Mouse (Mus musculus): ENCODE data around the gene Ybx1. TPM values are rescaled to one million over a fixed set of nuclear protein-coding genes. Genes with fewer than 3 reads are reported as not detected.

Ybx1 gene
- total RNA-seq (2021), result 100 to 1,000 TPM; 725 to 726 TPM
- long read RNA-seq, experiment 1, transcript Ybx1-201 (8 exons, 1,628 nt), result major isoform, 1,070 of 1,118 reads
- long read RNA-seq, experiment 1, partial matches to known transcripts, result 18 of 1,118 reads
- long read RNA-seq, experiment 1, other reads (novel, unspliced or antisense), result 29 of 1,118 reads
- long read RNA-seq, experiment 2, transcript Ybx1-201 (8 exons, 1,628 nt), result major isoform, 821 of 862 reads
- long read RNA-seq, experiment 2, partial matches to known transcripts, result 14 of 862 reads
- long read RNA-seq, experiment 2, other reads (novel, unspliced or antisense), result 25 of 862 reads

DNA sequence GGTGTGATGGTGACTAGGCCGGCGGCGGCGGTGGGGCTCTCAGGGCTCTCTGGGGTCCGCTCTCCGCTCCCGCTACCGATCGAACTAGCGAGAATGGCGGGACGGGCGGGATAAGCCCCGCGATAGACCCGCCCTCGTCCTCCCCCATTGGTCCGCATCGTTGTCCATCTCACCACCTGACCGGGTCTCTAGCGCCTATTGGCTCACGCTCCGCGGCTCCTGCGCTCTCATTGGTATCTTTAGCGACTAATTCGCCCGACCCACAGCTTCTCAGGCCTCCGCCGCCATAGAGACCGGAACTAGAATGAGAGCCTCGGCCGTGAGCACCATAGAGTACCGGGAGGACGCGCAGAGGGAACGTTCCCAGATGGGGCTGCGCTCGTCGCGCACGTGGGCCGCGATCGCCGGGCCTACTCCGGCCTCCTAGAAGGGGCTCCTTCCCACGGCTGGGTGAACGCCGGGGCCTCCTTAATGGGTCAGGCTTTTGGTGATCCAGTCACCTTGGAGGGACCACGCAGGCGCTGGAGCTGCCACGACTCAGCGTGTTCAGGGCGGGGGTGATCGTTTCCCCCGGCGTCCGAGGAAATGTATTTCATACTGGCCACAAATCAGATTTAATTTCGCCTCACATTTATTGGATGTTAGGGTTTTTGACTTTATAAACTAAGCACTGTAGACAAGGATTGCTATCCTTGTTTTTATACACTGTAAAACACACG, at the start of gene Ybx1:
TSS of gene Ybx1 (minus strand) at position 190 of the 719 bp plus-strand sequence.
- DNase-seq, result peak; percentile 100
- intact Hi-C loops (cut with DNase I), result loop anchor here (2.0 to 10.0 kb wide), 3 partner anchors 24 to 240 kb away; partner anchors contain the start of genes Foxj3 and Frg2f1

DNA sequence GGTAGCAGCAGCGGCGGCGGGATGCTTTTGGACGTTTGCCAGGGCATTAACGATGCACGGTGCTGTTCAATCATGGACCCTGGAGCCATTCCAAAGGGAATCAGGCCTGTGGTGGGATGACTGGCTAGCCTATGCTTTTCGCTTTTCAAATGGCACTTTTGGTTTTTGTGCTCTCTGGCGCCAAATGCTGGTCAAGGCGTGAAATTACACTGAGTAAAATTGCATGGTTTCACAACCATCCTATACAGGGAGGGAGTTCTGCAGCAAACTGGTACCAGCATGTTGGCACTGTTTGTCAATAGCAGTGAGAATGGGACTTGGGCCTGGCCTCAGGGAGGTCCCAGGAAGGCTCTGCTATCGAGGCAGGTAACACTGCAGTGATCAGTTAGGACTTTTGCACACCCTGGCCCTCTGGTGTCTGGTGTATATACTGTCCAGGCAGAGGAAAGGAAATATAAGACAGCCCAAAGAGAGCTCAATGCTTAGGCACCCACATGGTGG, 44.5 kb upstream of the Ybx1 start:
- DNase-seq, result peak; percentile 45 to 58
- intact Hi-C loops (cut with DNase I), result loop anchor here (1.0 to 2.0 kb wide), 2 partner anchors 92 to 100 kb away; no protein-coding TSS in a partner anchor

DNA sequence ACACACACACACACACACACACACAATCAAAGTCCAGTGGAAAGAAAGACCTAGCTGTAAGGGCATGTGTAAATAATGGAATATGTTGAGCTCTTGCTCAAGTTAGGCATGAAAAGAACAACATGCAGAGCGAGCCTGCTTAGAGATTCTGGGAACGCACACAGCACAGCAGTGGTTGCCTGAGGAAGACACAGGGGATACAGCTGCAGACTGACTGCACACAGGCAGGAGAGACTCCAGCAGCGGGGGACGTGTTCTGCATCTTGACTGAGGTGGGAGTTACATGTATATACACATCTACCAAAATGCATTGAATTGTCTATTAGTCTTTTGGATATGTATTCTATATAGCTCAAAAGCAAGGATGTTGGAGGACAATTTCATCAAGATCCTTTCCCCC, 44.0 kb upstream of the Ybx1 start:
- no peak for DNase-seq
- intact Hi-C loops (cut with DNase I), result loop anchor here (2.0 kb wide), 1 partner anchor 100 kb away; no protein-coding TSS in a partner anchor

DNA sequence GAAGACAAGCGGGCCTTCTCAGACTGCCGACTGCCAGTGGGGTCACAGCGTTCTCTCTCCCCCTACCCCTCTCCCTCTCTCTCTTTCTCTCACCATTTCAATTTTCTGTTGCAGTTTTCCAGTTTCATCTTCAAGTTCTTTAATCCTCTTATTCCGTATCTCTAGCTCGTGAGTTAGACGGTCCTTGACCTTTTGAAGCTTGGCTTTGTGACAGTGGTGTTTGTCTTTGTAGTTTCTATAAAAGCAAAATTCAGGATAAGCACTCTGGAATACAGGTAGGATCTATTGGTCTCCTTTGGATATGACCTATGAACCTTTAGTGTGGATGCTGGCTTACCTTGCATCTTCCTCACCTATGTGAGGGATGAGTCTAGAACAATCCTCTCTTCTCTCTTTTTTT, 39.1 kb upstream of the Ybx1 start:
- intact Hi-C loops (cut with DNase I), result no loop called here
- DNase-seq, result no peak

DNA sequence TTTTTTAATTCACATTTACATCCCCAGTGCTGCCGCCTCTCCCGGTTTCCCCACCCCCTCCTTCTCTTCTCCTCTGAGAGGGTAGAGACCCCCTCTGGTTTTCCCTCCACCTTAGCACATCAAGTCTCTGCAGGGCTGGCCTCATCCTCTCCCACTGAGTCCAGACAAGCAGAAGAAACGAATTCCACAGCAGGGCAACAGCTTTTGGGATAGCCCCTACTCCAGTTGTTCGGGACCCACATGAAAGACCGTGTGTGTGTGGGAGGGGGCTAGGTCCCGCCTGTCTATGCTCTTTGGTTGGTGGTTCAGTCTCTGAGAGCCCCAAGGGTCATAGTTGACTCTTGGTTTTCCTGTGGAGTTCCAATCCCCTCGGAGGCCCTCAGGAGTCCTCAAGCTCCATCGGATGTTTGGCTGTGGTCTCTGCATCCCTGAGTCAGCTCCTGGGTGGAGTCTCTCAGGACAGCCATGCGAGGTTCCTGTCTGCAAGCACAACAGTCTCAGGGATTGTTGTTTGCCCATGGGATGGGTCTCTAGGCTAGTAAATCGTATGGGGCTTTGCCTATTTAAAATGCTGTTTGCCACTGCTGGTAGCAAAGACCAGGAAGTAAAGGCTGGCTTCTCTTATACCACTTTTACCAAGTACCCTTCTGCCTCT, 26.6 kb upstream of the Ybx1 start:
- intact Hi-C loops (cut with DNase I), result loop anchor here (5.0 kb wide), 1 partner anchor 74 kb away; no protein-coding TSS in a partner anchor
- DNase-seq, result peak in 1 of 2 experiments; percentile 14

DNA sequence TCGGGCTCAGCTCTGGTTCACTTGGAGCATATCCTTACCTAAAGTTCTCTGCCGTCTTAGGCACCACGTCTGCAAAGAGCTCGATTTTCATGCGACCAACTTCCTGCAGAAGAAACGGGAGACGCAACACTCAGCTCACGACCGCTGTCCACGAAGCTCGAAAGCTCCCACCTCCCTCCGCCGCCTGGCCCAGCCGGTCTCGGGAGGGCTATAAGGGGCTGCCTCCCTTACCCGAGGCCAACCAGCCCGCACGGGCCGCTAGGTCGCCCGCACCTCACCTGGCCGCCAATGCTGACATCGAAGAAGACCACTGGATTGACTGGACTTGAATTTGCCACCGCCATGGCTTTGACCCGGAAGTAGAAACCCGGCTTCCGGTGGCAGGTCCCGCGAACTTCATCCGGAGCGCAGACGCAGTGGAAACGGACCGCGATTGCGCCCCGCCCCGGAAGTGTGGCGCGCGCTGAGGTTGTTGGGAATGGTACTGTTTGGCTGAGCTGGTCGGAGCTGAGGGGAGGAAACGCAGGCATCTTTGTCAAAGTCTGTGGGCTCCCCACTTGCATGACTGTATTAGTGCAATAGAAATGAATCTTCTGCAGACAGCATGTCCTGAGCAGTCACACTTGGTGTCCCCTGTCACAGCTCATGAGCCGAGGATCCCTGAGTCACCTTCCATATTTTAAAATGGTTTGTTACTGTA, 25.9 kb upstream of the Ybx1 start, which contains the start of gene Ppih:
TSS of gene Ppih (minus strand) at position 416 of the 700 bp plus-strand sequence.
- intact Hi-C loops (cut with DNase I), result loop anchor here (5.0 kb wide), 1 partner anchor 73 kb away; no protein-coding TSS in a partner anchor
- peak; percentile 95 to 97 for DNase-seq

DNA sequence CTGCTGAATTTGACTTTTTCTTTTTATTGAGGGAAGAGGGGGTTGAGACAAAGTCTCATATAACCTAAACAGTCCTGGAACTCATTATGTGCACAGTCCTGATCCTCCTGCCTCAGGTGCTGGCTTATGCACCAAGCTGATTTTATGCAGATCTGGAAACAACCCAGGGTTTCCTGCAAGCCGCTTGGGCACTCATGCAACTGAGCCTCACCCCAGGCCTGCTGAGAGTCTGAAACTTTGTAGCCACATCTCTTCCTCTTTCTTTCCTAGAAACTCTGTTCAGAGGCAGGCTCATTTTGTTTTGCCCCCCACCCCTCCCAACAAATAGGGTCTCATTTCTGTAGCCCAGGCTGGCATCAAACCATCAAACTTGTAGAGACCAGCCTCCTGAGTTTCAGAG, 19.4 kb upstream of the Ybx1 start:
- intact Hi-C loops (cut with DNase I), result no loop called here
- DNase-seq, result no peak

DNA sequence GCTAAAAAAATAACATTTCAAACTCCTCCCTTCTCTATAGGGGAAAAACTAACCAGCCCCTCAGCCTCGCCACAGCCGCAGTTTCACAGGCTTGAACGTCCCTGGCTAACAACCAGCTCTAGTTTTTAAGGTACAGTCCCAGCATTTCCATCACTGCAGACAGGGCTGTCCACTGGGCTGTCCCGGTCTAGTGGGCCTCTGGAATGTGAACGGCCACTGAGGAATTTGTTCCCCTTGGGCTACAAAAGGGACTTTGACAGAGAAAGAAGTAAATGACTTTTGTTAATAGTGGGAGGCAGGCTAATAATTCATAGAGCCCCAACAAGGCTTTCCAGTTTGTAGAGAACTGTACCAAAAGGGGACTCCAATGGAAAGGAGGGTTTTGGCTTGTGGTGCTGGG, 11.0 kb upstream of the Ybx1 start:
- intact Hi-C loops (cut with DNase I), result no loop called here
- no peak for DNase-seq

DNA sequence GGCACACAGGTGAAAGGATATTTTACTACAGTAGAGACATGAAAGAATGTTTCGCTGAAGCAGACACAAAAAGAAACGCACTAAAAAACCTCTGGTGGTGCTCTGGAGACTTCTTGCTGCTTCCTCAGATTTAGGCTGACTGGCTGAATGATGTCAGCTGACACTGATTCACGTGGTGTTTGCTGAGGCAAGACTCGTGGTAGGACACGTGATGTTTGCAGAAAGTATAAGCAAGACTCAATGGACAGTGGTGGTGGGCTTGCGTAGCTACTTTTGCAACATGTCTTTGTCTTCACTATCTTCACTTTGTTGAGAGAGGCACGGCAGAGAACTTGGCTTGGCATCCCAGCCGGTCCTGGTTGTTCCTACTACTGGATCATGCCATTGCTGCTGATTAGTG, 8.9 kb upstream of the Ybx1 start:
- no peak for DNase-seq
- intact Hi-C loops (cut with DNase I), result no loop called here

DNA sequence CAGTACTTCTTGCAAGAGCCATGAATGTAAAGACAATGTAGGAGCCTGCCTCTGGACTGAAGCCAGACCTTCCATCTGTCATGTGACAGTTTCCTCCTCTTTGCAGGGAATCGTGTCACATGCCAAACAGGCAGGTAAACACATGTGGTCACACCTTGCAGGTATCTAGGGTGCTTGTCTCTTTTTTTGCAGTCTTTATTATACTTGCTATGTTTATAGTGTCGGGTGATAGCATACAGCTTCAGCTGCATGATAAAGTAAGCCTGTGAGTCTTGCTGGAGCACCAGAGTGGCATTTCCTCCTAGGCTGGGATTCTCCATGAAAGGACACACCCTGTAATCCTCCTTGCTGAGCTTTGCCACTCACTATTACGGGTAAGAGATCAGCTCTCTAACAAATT, 7.4 kb upstream of the Ybx1 start:
- intact Hi-C loops (cut with DNase I), result no loop called here
- no peak for DNase-seq

DNA sequence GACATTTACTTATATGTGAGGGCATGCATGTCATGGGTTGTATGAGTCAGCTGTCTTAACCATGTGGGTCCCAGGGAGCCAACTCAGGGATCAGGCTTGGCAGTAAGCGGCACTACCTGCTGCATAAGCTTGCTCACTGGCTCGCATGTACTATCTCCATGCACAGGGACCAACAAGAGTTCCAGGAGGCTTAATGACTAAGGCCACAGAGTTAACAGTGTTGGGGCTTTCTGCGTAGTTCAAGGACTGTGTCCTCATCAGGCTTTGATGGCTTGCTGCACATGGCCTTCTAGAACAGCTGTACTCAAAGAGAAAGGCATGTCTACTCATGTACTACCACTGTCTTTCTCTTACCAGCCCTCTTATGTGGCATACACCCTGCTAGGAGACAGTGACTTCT, 6.4 kb upstream of the Ybx1 start:
- no peak for DNase-seq
- intact Hi-C loops (cut with DNase I), result no loop called here

DNA sequence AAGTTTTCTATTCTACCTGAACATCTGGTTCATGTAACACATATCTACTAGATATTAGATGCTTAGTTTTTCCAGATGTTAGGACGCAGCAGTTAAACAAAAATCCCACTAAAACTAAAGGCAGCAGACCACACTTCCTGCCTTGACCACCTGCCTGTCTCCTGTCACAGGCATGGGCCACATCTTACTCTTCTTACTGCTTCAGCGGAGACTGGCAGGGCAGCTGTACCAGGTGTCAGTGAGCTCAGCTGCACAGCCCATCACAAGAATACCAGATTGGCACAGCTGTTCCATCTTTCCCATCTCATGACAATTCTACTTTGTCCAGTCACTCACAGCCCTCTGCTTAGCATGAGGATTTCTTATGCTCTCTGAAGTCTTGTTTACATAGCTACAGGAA, 3.0 kb upstream of the Ybx1 start:
- intact Hi-C loops (cut with DNase I), result loop anchor here (10.0 kb wide), 1 partner anchor 237 kb away; the partner anchor contains the start of genes Foxj3 and Frg2f1

DNA sequence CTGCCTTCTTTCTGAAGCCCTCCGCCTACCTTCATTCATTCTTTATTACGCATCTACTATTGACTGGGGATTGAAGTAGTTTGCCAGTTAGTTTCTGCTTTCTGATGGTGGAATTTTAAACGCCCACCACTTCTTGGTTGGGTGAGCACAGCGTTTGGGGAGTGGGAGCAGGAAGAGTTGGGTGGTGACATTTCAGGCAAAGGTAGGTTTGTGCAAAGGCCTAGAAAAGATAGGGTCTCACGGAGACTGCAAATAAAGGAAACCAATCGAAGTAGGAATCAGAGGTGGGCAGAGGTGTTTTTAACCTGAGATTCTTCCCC, 690 bp upstream of the Ybx1 start:
- intact Hi-C loops (cut with DNase I), result loop anchor here (2.0 to 10.0 kb wide), 3 partner anchors 24 to 240 kb away; partner anchors contain the start of genes Foxj3 and Frg2f1
- no peak for DNase-seq

More for the DNA sequence above, 3.0 kb upstream of the Ybx1 start:
- no peak for DNase-seq

DNA sequence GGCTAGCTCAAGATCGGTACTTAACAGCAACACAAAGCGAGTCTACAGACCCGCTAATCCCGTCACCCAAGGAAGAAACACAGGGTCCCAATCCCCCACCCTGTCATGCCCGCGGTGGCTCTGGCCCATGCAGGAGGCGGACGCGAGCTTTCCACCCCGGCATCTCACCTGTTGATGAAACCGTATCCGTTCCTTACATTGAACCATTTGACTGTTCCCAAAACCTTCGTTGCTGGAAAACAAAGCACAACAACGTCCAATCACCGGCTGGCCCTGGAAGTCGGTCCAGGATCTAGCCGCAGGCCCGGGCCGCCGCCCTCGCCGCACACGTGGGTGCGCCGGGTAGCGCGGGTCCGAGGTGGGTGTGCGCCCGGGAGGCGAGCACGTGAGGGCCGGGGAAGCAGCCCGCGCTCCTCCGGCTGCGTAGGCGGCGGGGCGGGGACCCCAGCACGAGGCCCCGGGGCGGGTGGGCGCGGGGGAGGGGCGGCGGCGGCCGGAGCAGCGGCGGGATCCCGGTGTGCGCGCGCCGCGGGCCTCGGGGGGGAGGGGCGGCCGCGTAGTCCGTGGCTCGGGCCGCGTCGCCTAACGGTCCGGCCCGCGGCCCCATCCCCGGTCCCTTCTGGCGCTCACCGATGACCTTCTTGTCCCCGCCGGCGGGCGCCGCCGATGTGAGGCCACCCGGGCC, 688 bp downstream of the Ybx1 start:
- intact Hi-C loops (cut with DNase I), result loop anchor here (2.0 to 10.0 kb wide), 4 partner anchors 17 to 241 kb away; partner anchors contain the start of genes Foxj3 and Frg2f1
- peak; percentile 34 to 42 for DNase-seq

DNA sequence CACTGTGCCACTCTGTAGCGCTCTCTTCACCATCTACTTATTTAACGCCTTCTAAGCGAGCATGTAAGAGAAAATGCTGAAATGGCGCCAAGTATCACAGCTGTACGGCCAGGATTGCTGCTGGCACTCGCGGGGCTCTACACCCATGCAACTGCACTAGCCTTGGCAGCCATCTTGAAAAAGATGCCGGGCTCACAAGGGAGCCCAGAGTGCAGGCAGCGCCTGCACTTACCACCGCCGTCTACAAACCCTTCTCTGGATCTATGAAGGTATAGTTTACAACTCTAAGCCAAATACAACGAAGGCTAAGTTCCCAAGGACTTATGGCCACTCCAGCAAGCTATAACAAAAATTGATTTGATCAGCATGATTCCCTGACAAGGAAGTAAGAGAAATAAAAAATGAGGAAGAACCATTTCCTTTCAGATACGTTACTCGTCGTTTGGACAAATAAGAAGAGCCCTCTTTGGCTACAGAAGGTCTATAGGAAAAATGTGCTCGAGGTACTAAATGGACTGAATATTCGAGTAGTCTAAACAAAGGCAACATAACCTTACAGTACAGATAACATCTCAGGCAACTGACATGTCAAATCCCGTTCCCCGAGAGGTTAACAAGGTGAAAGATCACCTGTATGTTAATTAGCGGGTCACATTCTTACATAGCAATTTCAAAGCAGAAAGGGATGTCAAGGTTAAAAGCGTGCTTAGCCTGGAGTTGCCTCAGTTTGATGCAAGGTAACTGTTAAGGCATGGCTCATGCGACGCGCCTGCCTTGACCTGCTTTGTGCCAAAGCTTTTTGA, 1.4 kb downstream of the Ybx1 start:
- peak; percentile 41 to 65 for DNase-seq

DNA sequence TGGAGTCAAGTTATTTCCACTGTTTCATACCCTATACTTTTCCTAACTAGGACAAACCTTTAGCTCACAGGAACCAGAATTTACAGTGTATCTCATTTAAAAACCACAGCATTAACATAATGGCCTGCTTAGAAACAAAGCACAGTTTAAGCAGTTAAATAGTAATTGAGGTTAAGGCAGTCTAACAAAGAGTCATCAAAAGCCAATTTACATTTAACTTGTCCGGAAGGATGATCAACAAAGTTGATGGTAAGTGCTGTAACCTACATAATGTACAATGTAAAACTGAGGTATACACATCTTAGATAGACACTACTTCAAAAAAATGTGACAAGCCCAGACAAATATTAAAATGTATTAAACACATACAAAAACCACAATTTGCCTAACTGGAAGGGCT, 2.5 kb downstream of the Ybx1 start:
- no peak for DNase-seq
- intact Hi-C loops (cut with DNase I), result loop anchor here (2.0 to 10.0 kb wide), 2 partner anchors 15 to 243 kb away; partner anchors contain the start of genes Foxj3 and Frg2f1

More for the DNA sequence above, 1.4 kb downstream of the Ybx1 start:
- intact Hi-C loops (cut with DNase I), result loop anchor here (2.0 to 10.0 kb wide), 2 partner anchors 16 to 242 kb away; partner anchors contain the start of genes Foxj3 and Frg2f1

DNA sequence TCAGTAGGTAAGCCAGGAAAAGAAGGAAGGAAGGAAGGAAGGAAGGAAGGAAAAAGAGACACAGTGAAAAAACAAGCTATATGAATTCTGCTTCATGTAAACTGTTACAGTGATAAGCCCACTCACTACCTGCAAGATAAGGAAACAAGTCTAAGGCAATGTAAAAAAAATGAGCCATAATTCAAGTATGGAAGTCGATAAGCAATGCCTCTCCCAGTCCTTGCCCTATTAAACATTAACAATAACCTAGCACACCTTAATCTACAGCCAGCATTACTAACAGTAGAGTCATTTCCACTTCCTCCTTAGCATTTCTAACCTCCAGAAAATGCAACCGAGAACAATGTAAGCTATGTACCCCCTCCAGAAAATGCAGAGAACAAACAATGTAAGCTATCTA, 9.1 kb downstream of the Ybx1 start:
- intact Hi-C loops (cut with DNase I), result no loop called here
- DNase-seq, result no peak

DNA sequence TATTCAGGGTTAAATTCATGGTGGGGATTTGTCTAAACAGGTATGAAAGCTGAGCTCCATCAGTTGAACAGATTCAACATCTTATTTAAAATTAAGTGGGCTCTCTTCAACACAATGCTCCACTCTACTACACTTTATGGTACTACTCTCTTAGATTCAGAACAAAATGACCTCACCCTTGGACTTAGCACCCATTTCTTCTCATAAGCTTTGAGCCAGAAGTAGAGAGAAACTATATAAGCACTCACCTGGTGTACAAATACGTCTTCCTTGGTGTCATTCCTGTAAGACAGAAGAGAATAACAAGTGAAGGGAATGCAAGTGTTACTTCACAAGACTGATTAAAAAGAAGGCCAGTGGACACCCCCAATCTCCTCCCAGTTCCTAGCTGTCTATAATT, 9.5 kb downstream of the Ybx1 start:
- intact Hi-C loops (cut with DNase I), result no loop called here
- DNase-seq, result no peak
